Mouse (Mus musculus) C2C12 (cell line): Measurements from ENCODE around the gene Aspscr1. TPM values are rescaled to one million over a fixed set of nuclear protein-coding genes. Genes with fewer than 3 reads are reported as not detected.

Source experiments
- H3K27me3 ChIP-seq: one replicate; pipeline ENCODE4 v1.6.1; 2011; ENCODE audit not compliant: control insufficient read depth, insufficient read depth, insufficient read length
- H3K36me3 ChIP-seq: one replicate; pipeline ENCODE4 v1.6.1; 2011; ENCODE audit not compliant: control insufficient read depth, insufficient read depth
- H3K4me3 ChIP-seq: one replicate; pipeline ENCODE4 v1.5.1; 2011; ENCODE audit warnings: mild to moderate bottlenecking, control low read depth; ENCODE audit not compliant: poor library complexity, insufficient read depth, severe bottlenecking
- H3K79me2 ChIP-seq: one replicate; pipeline ENCODE4 v1.6.1; 2011; ENCODE audit not compliant: control insufficient read depth, insufficient read depth
- H3K79me3 ChIP-seq: one replicate; pipeline ENCODE4 v1.6.1; 2011; ENCODE audit warnings: low read depth, control low read depth
- H3ac ChIP-seq: one replicate; pipeline ENCODE3; 2011; ENCODE audit warnings: low read depth; ENCODE audit not compliant: control insufficient read depth, insufficient read length
- CEBPB ChIP-seq: IDR thresholded peaks from one replicate; pipeline ENCODE4 v1.6.1; 2011; ENCODE audit warnings: low read depth, mild to moderate bottlenecking, control low read depth, moderate library complexity
- CTCF ChIP-seq: IDR thresholded peaks from one replicate; pipeline ENCODE4 v1.5.1; 2011; ENCODE audit not compliant: control insufficient read depth, insufficient read depth, insufficient read length
- FOSL1 ChIP-seq: IDR thresholded peaks from one replicate; pipeline ENCODE4 v1.8.0; 2011; ENCODE audit warnings: mild to moderate bottlenecking, low read length; ENCODE audit not compliant: poor library complexity, insufficient read depth, severe bottlenecking
- MAX ChIP-seq: IDR thresholded peaks from one replicate; pipeline ENCODE4 v1.6.1; 2011; ENCODE audit warnings: mild to moderate bottlenecking, control low read depth
- MYOD1 ChIP-seq: IDR thresholded peaks from one replicate; pipeline ENCODE4 v1.6.1; 2011; ENCODE audit warnings: low read depth; ENCODE audit not compliant: control insufficient read depth, insufficient read length
- MYOG ChIP-seq: IDR thresholded peaks from one replicate; pipeline ENCODE4 v1.6.1; 2011; ENCODE audit not compliant: control insufficient read depth, insufficient read length; ENCODE audit errors: extremely low read depth
- USF1 ChIP-seq: IDR thresholded peaks from one replicate; pipeline ENCODE4 v1.6.1; 2011; ENCODE audit warnings: low read depth, mild to moderate bottlenecking, control low read depth, moderate library complexity
- polyA plus RNA-seq: library from polyadenylated mRNA; unstranded; fragments of >200 nt; fragmentation: generic; extraction: Trizol; gene quantifications from one replicate; pipeline ENCODE4 v1.2.1, GENCODE M21; 2012; ENCODE audit warnings: missing spikeins

Aspscr1 gene
- polyA plus RNA-seq, 1 experiment, result 66.0 TPM

- no peak for TF ChIP-seq FOSL1
- TF ChIP-seq USF1, result no peak
- TF ChIP-seq MAX, result no peak
- TF ChIP-seq MYOG, result no peak
- no peak for TF ChIP-seq CTCF
- TF ChIP-seq MYOD1, result no peak
- no peak for TF ChIP-seq CEBPB
- Histone ChIP-seq H3K79me3 (no peaks in the 10 kb centered on the region), H3K27me3 (no peaks in the 10 kb centered on the region), H3K4me3 (no peak overlapping the region), H3K36me3 (no peaks in the 10 kb centered on the region), H3K79me2 (peaks cover under 1% of the 10 kb centered on the region), H3ac (no peak overlapping the region)
Measured at GRCm38 (mm10) chr11:120641255-120641654, 31.5 kb upstream of the Aspscr1 start.

DNA sequence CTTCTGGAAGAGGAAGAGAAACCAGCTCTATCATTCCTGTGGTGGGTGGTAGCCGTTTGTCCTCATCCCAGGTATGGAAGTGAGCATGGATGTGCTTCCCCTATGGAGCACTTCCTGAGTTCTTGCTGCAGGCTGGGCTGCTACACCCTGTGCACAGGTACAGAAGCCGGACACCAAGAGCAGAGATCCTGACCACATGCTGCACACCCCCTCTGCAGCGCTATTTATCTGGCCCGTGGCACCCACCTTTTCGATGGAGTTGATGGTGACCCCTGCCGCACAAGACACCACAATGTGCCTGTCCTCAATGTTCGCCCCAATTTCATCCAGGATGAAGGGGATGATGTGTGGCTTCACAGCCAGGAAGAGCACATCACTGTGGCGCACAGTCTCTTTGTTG, 30.9 kb upstream of the Aspscr1 start:
- Histone ChIP-seq H3K4me3 (no peak overlapping the region), H3K79me2 (no peaks in the 10 kb centered on the region), H3K79me3 (no peaks in the 10 kb centered on the region), H3K36me3 (no peaks in the 10 kb centered on the region), H3ac (no peak overlapping the region), H3K27me3 (no peaks in the 10 kb centered on the region)
- TF ChIP-seq MYOG, result no peak
- no peak for TF ChIP-seq USF1
- no peak for TF ChIP-seq FOSL1
- TF ChIP-seq MYOD1, result no peak
- no peak for TF ChIP-seq CTCF
- TF ChIP-seq MAX, result no peak
- TF ChIP-seq CEBPB, result no peak

- H3K4me3 ChIP-seq, result peak overlapping the region; percentile 30
- no peaks in the 10 kb centered on the region for H3K79me2 ChIP-seq
- H3K36me3 ChIP-seq, result no peaks in the 10 kb centered on the region
- H3K79me3 ChIP-seq, result no peaks in the 10 kb centered on the region
- H3K27me3 ChIP-seq, result no peaks in the 10 kb centered on the region
- H3ac ChIP-seq, result peak overlapping the region; percentile 60
- TF ChIP-seq MYOG (no peak), MYOD1 (peak; percentile 52)
Measured at GRCm38 (mm10) chr11:120642939-120643600, 29.7 kb upstream of the Aspscr1 start.

GRCm38 (mm10) chr11:120643601-120643987, 29.2 kb upstream of the Aspscr1 start, which contains the start of gene Pycr1:
TSS of gene Pycr1 (minus strand) at chr11:120643769.
- Histone ChIP-seq H3K4me3 (peak within 1 kb of the TSS; percentile 30), H3K27me3 (no peaks in the 10 kb centered on the region), H3ac (peak within 1 kb of the TSS; percentile 60), H3K79me3 (no peaks in the 10 kb centered on the region), H3K36me3 (no peaks in the 10 kb centered on the region), H3K79me2 (no peaks in the 10 kb centered on the region)
- TF ChIP-seq MYOG (no peak), MAX (peak; percentile 85), FOSL1 (no peak), CTCF (no peak), USF1 (no peak), CEBPB (peak; percentile 97)

GRCm38 (mm10) chr11:120647047-120647830, 25.5 kb upstream of the Aspscr1 start:
- H3K27me3 ChIP-seq, result no peaks in the 10 kb centered on the region
- no peaks in the 10 kb centered on the region for H3K36me3 ChIP-seq
- H3K79me3 ChIP-seq, result no peaks in the 10 kb centered on the region
- no peaks in the 10 kb centered on the region for H3K79me2 ChIP-seq
- TF ChIP-seq MAX (no peak), FOSL1 (no peak), CTCF (no peak), MYOG (no peak), USF1 (no peak), CEBPB (no peak), MYOD1 (no peak)
- no peak overlapping the region for H3K4me3 ChIP-seq
- H3ac ChIP-seq, result no peak overlapping the region

- Histone ChIP-seq H3K36me3 (no peaks in the 10 kb centered on the region), H3K79me2 (no peaks in the 10 kb centered on the region), H3K4me3 (no peak within 1 kb of the TSS), H3ac (no peak within 1 kb of the TSS), H3K27me3 (no peaks in the 10 kb centered on the region), H3K79me3 (no peaks in the 10 kb centered on the region)
- no peak for TF ChIP-seq MAX
- TF ChIP-seq MYOD1, result peak; percentile 21
- no peak for TF ChIP-seq CTCF
Measured at GRCm38 (mm10) chr11:120648001-120648476, 24.7 kb upstream of the Aspscr1 start, which contains the start of gene Myadml2. TSS of gene Myadml2 (minus strand) at chr11:120648158.
